Mouse (Mus musculus): ENCODE measurements around the gene P2rx7. TPM values are rescaled to one million over a fixed set of nuclear protein-coding genes. Genes with fewer than 3 reads are reported as not detected.

Gene P2rx7
- polyA plus RNA-seq (2015; fragmentation: Nextera tagmentation; extraction: Ambion mirVana): 1.3 and 1.6 TPM in 2 replicates

DNA sequence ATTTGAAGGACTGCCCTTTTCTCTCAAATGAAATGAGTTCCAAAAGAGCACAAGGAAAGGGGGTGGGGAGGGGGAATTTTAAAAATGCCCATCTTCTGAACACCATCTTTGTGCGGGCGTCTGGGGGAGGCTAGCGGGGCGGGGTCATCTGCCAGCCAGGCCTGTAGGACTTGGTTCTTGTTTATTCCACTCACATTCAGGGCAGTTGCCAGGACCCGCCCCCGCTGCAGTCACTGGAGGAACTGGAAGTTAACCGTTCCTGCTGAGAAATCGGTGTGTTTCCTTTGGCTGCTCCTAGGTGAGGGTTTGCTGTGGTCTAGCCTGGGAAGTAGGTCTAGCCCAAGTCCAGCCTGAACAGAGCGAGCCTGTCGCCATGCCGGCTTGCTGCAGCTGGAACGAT lies at the start of gene P2rx7:
Gene P2rx7 (plus strand): TSS at position 211 of the 400 bp plus-strand sequence.
- H3K27me3 ChIP-seq (ENCODE audit: control insufficient read depth, insufficient read depth, low read depth, low read length): no peaks in the 10 kb centered on the region
- 0 out of 2 replicates have a peak within 1 kb of the TSS, but pooled peaks have one; percentile 23 for H3K4me3 ChIP-seq (ENCODE audit: low read depth, low read length)
- 32% methylated on average over 12 of the region's 12 CpGs for WGBS (ENCODE audit: insufficient replicate concordance)
- no peak within 1 kb of the TSS for H3K9ac ChIP-seq (ENCODE audit: low read depth, low read length)
- peaks cover 8% of the 10 kb centered on the region for H3K4me1 ChIP-seq (ENCODE audit: control insufficient read depth, low read depth, low read length)
- H3K4me2 ChIP-seq (ENCODE audit: low read depth, low read length): peak within 1 kb of the TSS; percentile 26
- H3K36me3 ChIP-seq (ENCODE audit: control insufficient read depth, insufficient read depth): no peaks in the 10 kb centered on the region
- H3K27ac ChIP-seq (ENCODE audit: low read length): peak within 1 kb of the TSS; percentile 17; the same call in 1 of the 2 replicates
- no peak for ATAC-seq (ENCODE audit: low read depth)
- no peaks in the 10 kb centered on the region for H3K9me3 ChIP-seq (replicated peaks; ENCODE audit: control insufficient read depth, low read length)

DNA sequence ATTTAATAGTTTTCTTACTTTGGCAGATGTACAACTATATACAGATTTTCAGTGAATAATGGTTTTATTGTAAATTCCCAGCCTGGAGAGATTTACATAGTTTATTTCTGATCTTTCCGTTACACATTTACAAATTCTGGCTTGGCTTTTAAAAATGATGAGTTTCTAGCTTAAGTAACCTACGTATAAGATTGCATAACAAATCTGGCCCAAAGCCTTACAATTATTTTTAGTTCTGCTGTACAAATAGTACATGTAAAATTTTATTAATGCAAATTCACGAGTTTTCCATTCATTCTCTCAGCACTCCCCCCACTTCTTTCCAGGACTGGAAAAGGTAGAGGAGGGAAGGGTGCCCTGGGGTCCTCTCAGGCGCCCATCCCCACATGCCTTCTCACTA lies 48.2 kb upstream of the P2rx7 start:
- no peaks in the 10 kb centered on the region for H3K36me3 ChIP-seq (ENCODE audit: control insufficient read depth, insufficient read depth)
- H3K9me3 ChIP-seq (replicated peaks; ENCODE audit: control insufficient read depth, low read length): no peaks in the 10 kb centered on the region
- H3K9ac ChIP-seq (ENCODE audit: low read depth, low read length): no peak overlapping the region
- no peaks in the 10 kb centered on the region for H3K4me1 ChIP-seq (ENCODE audit: control insufficient read depth, low read depth, low read length)
- H3K27ac ChIP-seq (ENCODE audit: low read length): no peak overlapping the region
- no peak overlapping the region for H3K4me2 ChIP-seq (ENCODE audit: low read depth, low read length)
- 59% methylated on average over 4 of the region's 4 CpGs for WGBS (ENCODE audit: insufficient replicate concordance)
- no peak for ATAC-seq (ENCODE audit: low read depth)
- no peaks in the 10 kb centered on the region for H3K27me3 ChIP-seq (ENCODE audit: control insufficient read depth, insufficient read depth, low read depth, low read length)
- no peak overlapping the region for H3K4me3 ChIP-seq (ENCODE audit: low read depth, low read length)

DNA sequence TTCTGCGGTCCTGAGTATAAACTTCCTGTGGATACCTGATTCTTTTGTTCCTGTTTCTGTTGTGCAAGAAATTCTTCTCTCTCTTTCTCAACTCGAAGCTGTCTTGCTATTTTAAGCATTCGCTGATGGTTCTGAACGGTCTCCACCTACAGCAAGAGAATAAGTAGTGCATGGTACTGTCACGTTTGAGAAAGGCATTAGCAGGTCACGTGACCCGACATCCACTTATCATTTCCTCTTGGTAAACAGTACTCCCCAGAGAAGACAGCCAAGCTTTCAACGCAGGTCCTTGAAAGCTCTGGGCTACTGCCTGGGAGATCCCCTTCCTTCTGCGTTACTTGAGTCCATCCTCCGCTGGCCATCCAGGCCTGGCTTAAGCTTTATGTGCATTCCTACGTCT lies 41.5 kb upstream of the P2rx7 start:
- Histone ChIP-seq H3K4me3 (ENCODE audit: low read depth, low read length) (no peak overlapping the region), H3K27me3 (ENCODE audit: control insufficient read depth, insufficient read depth, low read depth, low read length) (no peaks in the 10 kb centered on the region), H3K4me1 (ENCODE audit: control insufficient read depth, low read depth, low read length) (no peaks in the 10 kb centered on the region; the same call in 1 of the 2 replicates), H3K9me3 (replicated peaks; ENCODE audit: control insufficient read depth, low read length) (no peaks in the 10 kb centered on the region), H3K27ac (ENCODE audit: low read length) (no peak overlapping the region), H3K36me3 (ENCODE audit: control insufficient read depth, insufficient read depth) (no peaks in the 10 kb centered on the region), H3K9ac (ENCODE audit: low read depth, low read length) (no peak overlapping the region), H3K4me2 (ENCODE audit: low read depth, low read length) (no peak overlapping the region)
- ATAC-seq (ENCODE audit: low read depth): 0 out of 2 replicates have a peak, but pooled peaks have one; percentile 24
- WGBS (ENCODE audit: insufficient replicate concordance): 24% methylated on average over 11 of the region's 11 CpGs

DNA sequence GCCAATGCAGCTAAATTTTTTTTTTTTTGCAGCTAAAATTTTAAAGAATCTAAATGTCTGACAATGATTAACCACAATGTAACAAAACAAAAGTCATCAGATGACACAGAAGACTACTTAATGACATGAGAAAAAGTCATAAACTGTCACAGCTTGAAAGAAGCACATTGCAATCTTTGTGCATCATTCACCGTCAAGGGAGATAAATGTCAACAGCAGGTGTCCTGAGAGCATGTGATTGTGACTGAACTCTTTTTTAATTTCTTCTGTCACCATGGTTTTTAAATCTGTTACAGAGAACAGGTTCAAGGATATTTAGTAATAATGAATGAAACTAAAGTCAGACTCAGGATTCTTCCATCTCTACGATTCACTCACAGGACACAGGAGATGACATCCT lies 38.8 kb upstream of the P2rx7 start:
- H3K27ac ChIP-seq (ENCODE audit: low read length): no peak overlapping the region
- H3K4me3 ChIP-seq (ENCODE audit: low read depth, low read length): no peak overlapping the region
- no peaks in the 10 kb centered on the region for H3K36me3 ChIP-seq (ENCODE audit: control insufficient read depth, insufficient read depth)
- no peak overlapping the region for H3K4me2 ChIP-seq (ENCODE audit: low read depth, low read length)
- H3K27me3 ChIP-seq (ENCODE audit: control insufficient read depth, insufficient read depth, low read depth, low read length): no peaks in the 10 kb centered on the region
- H3K9ac ChIP-seq (ENCODE audit: low read depth, low read length): no peak overlapping the region
- H3K4me1 ChIP-seq (ENCODE audit: control insufficient read depth, low read depth, low read length): no peaks in the 10 kb centered on the region; the same call in 1 of the 2 replicates
- H3K9me3 ChIP-seq (replicated peaks; ENCODE audit: control insufficient read depth, low read length): no peaks in the 10 kb centered on the region
- ATAC-seq (ENCODE audit: low read depth): no peak
- WGBS (ENCODE audit: insufficient replicate concordance): 60% methylated on average over 2 of the region's 2 CpGs

DNA sequence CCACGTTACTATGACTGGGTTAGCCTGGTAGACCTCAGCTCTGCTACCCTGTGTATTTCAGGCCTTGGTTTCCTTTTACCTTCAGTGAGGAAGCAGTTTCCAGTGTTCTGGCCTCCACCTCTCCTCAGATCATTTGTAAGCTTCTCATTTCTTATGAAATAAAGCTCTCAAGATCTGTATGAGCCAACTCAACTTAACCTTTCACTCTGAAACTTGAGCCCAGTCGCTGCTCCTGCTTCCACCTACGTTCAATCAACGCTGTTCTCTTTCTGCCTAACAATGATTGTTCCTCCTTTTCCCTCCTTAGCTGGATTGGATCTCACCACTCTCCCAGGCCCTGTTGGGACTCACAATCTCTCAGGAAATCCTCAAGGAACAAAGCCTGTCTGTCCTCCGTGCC lies 32.1 kb upstream of the P2rx7 start:
- Histone ChIP-seq H3K4me1 (ENCODE audit: control insufficient read depth, low read depth, low read length) (peaks cover 10% of the 10 kb centered on the region), H3K27ac (ENCODE audit: low read length) (no peak overlapping the region), H3K4me3 (ENCODE audit: low read depth, low read length) (no peak overlapping the region), H3K27me3 (ENCODE audit: control insufficient read depth, insufficient read depth, low read depth, low read length) (peaks cover 8% of the 10 kb centered on the region), H3K4me2 (ENCODE audit: low read depth, low read length) (no peak overlapping the region), H3K9me3 (replicated peaks; ENCODE audit: control insufficient read depth, low read length) (no peaks in the 10 kb centered on the region), H3K9ac (ENCODE audit: low read depth, low read length) (no peak overlapping the region), H3K36me3 (ENCODE audit: control insufficient read depth, insufficient read depth) (no peaks in the 10 kb centered on the region)
- no peak for ATAC-seq (ENCODE audit: low read depth)
- WGBS (ENCODE audit: insufficient replicate concordance): 59% methylated on average over 5 of the region's 5 CpGs

DNA sequence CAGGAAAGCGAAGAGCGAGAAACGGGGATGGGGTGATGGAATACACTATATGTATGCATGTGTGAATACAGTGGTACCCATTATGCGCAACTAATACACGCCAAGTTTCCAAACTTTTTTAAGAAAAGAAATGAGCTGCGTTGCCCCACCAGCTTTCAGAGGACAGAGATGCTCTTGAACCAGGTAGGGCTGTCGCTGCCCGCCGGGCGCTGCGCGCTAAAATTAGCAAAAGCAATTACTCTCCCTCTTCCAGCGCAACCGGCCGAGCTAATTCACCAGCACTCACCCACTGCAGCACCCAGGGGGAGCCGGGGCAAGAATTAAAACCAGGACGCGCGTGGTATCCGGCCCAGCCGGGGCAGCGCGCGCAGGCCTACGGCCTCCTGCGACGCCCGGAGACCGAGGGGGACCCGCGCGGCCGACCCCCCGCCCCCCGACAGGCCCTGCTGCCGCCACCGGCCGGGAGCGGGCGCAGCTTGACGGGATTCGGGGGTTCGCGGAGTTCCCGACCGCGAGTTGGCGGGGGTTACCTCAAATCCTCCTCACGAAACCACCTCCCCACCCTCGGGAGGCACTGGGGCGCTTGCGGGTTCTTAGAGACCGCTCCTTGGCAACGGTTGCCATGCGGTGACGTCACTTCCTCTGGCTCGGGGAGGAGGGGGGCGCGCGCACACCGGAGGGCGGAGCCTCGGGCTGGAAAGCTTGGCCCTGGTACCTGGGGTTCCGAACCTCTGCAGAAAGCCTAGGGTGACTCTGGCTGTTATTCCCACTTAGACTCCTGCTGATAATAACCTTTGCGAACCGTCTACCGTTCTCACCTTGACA lies 29.6 kb upstream of the P2rx7 start, which contains the start of gene Ift81:
Gene Ift81 (minus strand): TSS at position 611 of the 825 bp plus-strand sequence.
- peak; percentile 89 for ATAC-seq (ENCODE audit: low read depth)
- H3K4me1 ChIP-seq (ENCODE audit: control insufficient read depth, low read depth, low read length): peaks cover 10% of the 10 kb centered on the region
- peaks cover 8% of the 10 kb centered on the region for H3K27me3 ChIP-seq (ENCODE audit: control insufficient read depth, insufficient read depth, low read depth, low read length)
- WGBS (ENCODE audit: insufficient replicate concordance): 5% methylated on average over 52 of the region's 67 CpGs
- no peaks in the 10 kb centered on the region for H3K36me3 ChIP-seq (ENCODE audit: control insufficient read depth, insufficient read depth)
- H3K4me3 ChIP-seq (ENCODE audit: low read depth, low read length): peak within 1 kb of the TSS; percentile 72
- peak within 1 kb of the TSS; percentile 96 for H3K4me2 ChIP-seq (ENCODE audit: low read depth, low read length)
- H3K9ac ChIP-seq (ENCODE audit: low read depth, low read length): peak within 1 kb of the TSS; percentile 64
- H3K27ac ChIP-seq (ENCODE audit: low read length): no peak within 1 kb of the TSS
- H3K9me3 ChIP-seq (replicated peaks; ENCODE audit: control insufficient read depth, low read length): no peaks in the 10 kb centered on the region

DNA sequence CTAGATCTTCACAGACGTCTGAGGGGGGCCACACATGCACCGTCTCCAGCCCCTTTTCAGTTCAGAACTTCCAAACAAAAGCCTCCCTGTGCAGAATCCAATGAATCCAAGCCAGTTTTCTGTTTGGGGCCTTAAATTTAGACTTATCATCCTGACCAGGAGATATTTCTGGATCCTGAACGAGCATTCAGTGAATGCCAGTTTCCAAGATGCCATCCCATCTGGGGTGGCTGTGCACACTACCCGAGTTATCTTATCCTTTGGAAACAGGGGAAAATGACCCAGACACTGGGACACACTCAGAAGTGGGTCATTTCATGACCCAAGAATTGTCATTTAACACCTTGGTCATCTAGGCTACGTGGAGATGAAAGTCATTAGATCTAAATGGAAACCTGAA lies 26.0 kb upstream of the P2rx7 start:
- H3K9ac ChIP-seq (ENCODE audit: low read depth, low read length): no peak overlapping the region
- peaks cover 10% of the 10 kb centered on the region for H3K4me1 ChIP-seq (ENCODE audit: control insufficient read depth, low read depth, low read length)
- H3K4me2 ChIP-seq (ENCODE audit: low read depth, low read length): no peak overlapping the region
- no peak overlapping the region for H3K4me3 ChIP-seq (ENCODE audit: low read depth, low read length)
- H3K27ac ChIP-seq (ENCODE audit: low read length): no peak overlapping the region
- H3K36me3 ChIP-seq (ENCODE audit: control insufficient read depth, insufficient read depth): no peaks in the 10 kb centered on the region
- WGBS (ENCODE audit: insufficient replicate concordance): 61% methylated on average over 5 of the region's 5 CpGs
- no peak for ATAC-seq (ENCODE audit: low read depth)
- no peaks in the 10 kb centered on the region for H3K9me3 ChIP-seq (replicated peaks; ENCODE audit: control insufficient read depth, low read length)
- H3K27me3 ChIP-seq (ENCODE audit: control insufficient read depth, insufficient read depth, low read depth, low read length): peaks cover 8% of the 10 kb centered on the region

DNA sequence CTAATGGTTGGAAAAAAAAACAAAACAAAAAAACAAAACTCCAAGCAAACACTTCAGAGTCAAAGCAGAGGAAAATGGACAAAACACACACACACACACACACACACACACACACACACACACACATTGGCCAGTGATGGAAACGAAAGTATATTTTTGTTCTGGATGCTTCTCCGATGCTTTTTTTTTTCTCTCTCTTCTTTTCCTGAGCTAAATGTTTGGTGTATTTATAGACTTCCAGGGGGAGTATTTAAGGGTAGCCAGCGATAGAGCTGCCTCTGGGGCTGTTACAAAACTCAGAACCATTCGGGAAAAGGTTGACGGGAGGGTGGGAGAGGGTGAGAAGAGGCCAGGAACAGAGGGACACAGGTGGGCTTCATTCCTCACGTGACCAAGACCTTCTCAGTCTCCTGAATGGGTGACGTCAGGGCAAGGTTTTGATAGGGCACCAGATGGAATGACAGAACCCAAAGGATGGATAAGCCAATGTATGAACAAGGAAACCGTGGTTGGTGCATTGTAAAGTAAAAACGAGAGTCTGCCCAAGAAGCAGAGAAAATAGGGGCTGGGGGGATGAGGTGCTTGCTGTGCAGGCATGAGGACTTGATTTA lies 23.9 kb upstream of the P2rx7 start:
- H3K4me1 ChIP-seq (ENCODE audit: control insufficient read depth, low read depth, low read length): peaks cover 3% of the 10 kb centered on the region; the same call in 1 of the 2 replicates
- 62% methylated on average over 9 of the region's 9 CpGs for WGBS (ENCODE audit: insufficient replicate concordance)
- H3K9me3 ChIP-seq (replicated peaks; ENCODE audit: control insufficient read depth, low read length): no peaks in the 10 kb centered on the region
- H3K27ac ChIP-seq (ENCODE audit: low read length): no peak overlapping the region
- no peak overlapping the region for H3K4me3 ChIP-seq (ENCODE audit: low read depth, low read length)
- H3K36me3 ChIP-seq (ENCODE audit: control insufficient read depth, insufficient read depth): no peaks in the 10 kb centered on the region
- no peak overlapping the region for H3K9ac ChIP-seq (ENCODE audit: low read depth, low read length)
- H3K27me3 ChIP-seq (ENCODE audit: control insufficient read depth, insufficient read depth, low read depth, low read length): no peaks in the 10 kb centered on the region
- ATAC-seq (ENCODE audit: low read depth): no peak
- no peak overlapping the region for H3K4me2 ChIP-seq (ENCODE audit: low read depth, low read length)

DNA sequence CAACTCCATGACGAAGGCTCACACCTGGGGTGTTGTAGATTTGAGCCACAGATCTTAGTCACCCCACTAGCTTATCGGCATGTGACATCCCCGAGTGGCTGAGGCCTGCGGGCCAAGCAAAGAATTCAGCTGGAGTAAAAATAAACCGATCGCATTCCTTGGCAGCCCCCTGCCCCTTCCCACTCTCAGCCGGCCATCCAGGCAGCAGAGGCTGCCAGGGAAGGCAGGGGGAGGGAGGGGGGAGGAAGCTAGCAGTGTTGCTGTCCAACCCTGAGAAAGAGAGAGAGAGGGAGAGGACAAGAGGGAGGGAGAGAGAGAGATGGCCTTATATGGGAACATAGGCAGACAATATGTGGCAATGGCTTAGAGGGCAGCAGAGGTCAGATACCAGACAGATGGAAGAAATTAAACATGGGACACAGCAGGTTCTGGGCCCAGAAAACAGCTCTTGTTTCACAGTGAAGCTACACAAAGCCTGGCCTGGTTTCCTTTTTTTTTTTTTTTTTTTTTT lies 22.3 kb upstream of the P2rx7 start:
- Histone ChIP-seq H3K4me2 (ENCODE audit: low read depth, low read length) (no peak overlapping the region), H3K27ac (ENCODE audit: low read length) (no peak overlapping the region), H3K36me3 (ENCODE audit: control insufficient read depth, insufficient read depth) (no peaks in the 10 kb centered on the region), H3K9me3 (replicated peaks; ENCODE audit: control insufficient read depth, low read length) (no peaks in the 10 kb centered on the region), H3K27me3 (ENCODE audit: control insufficient read depth, insufficient read depth, low read depth, low read length) (no peaks in the 10 kb centered on the region), H3K4me3 (ENCODE audit: low read depth, low read length) (no peak overlapping the region), H3K9ac (ENCODE audit: low read depth, low read length) (no peak overlapping the region), H3K4me1 (ENCODE audit: control insufficient read depth, low read depth, low read length) (peaks cover 3% of the 10 kb centered on the region; the same call in 1 of the 2 replicates)
- 35% methylated on average over 7 of the region's 7 CpGs for WGBS (ENCODE audit: insufficient replicate concordance)
- ATAC-seq (ENCODE audit: low read depth): peak; percentile 41; the same call in 1 of the 2 replicates
